Mouse (Mus musculus) spleen, adult 2 months (tissue): Measurements from ENCODE around the gene Tns4.

Experiments
- CTCF ChIP-seq: fragments of 200-500 bp; IDR thresholded peaks from 2 replicates; pipeline ENCODE4 v1.5.1; 2011; ENCODE audit warnings: mild to moderate bottlenecking, inconsistent platforms; ENCODE audit not compliant: insufficient read depth, insufficient read length, insufficient replicate concordance; ENCODE audit errors: extremely low read depth
- POLR2A ChIP-seq: fragments of 200-500 bp; IDR thresholded peaks from 2 replicates; pipeline ENCODE4 v1.6.1; 2011; ENCODE audit warnings: low read depth, low read length, inconsistent platforms

DNA sequence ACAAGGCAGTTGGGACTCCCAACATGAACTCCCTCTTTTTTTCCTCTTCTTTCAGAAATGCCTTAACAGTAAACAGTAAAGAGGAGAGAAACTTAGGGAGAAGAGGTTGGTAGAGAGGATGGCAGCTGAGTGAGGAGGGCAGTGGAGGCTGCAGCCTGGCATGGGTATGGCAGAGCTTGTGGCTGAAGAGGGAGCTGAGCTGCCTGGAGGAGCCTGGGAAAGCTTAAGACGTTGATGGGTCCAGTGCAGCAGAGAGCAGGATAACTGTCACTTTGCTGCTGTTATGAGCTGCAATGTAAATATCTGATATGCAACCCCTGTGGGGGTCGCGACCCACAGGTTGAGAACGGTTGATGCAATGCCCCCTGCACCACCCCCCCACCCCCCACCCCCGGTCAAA is 23.6 kb upstream of the Tns4 start:
- TF ChIP-seq CTCF (no peak), POLR2A (no peak)
